Comparison of ENCODE assay signal across 8 mouse cellular contexts in the genomic region with DNA sequence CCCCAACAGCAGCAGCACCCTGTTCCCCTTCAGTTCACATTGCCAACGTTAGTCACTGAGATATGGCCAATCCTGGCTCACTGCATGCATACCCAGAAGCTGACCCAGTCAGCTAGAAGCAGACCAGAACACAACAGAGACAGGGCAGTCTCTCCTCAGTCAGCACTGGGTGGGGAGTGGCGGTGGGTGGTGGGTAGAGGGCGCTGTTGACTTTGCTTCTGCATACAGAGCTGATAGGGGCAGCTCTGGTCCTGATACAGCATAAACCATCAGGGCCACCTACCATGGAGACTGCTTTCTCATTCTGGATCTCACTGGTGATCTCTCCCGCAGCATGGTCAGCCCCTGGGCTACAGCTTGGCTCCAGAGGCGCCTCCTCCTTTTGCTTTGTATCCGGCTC. TPM values are rescaled to one million over a fixed set of nuclear protein-coding genes. Genes with fewer than 3 reads are reported as not detected.
DNase-seq lines count a peak whose midpoint lies in the region; ATAC-seq and TF ChIP-seq lines count a peak whose summit lies in the region.

No protein-coding gene starts in this region.

- no peaks in the 10 kb centered on the region for H3K27me3 ChIP-seq in heart, adult 2 months (ENCODE audit: control insufficient read depth, insufficient read depth, low read length)
- no peaks in the 10 kb centered on the region for H3K27me3 ChIP-seq in ES-Bruce4 (ENCODE audit: control insufficient read depth, insufficient read depth, low read length, poor library complexity, severe bottlenecking)
- no peaks in the 10 kb centered on the region for H3K27me3 ChIP-seq in intestine, embryonic 16.5 days (replicated peaks; ENCODE audit: control insufficient read depth, insufficient read depth, low read length)
- no peaks in the 10 kb centered on the region for H3K27me3 ChIP-seq in midbrain, embryonic 13.5 days

- WGBS in heart, adult 2 months = 51% methylated on average over 6 of the region's 6 CpGs
- 66% methylated on average over 6 of the region's 6 CpGs for WGBS in intestine, embryonic 16.5 days
- 74% methylated on average over 6 of the region's 6 CpGs for WGBS in midbrain, embryonic 13.5 days

- H3K9me3 ChIP-seq in ES-Bruce4 (replicated peaks; ENCODE audit: control insufficient read depth, insufficient read depth, low read length, poor library complexity, severe bottlenecking) = no peaks in the 10 kb centered on the region
- no peaks in the 10 kb centered on the region for H3K9me3 ChIP-seq in intestine, embryonic 16.5 days (ENCODE audit: control insufficient read depth, low read length)
- no peaks in the 10 kb centered on the region for H3K9me3 ChIP-seq in midbrain, embryonic 13.5 days

- DNase-seq in heart, adult 2 months = no peak
- no peak for DNase-seq in heart, adult 8-10 months (ENCODE audit: low spot score)
- peak; percentile 13 to 48 for DNase-seq in natural killer cell, adult 2 months (ENCODE audit: low spot score in 2 of 2)
- DNase-seq in embryo, embryonic 11 days = no peak

- TF ChIP-seq EP300 in heart, adult 2 months (IDR thresholded peaks at IDR 0.05; ENCODE audit: insufficient read depth, low read depth, low read length) = no peak
- TF ChIP-seq EP300 in ES-Bruce4 (IDR thresholded peaks at IDR 0.05; ENCODE audit: insufficient read depth, low read depth, low read length) = no peak

- H3K36me3 ChIP-seq in heart, adult 2 months (ENCODE audit: control insufficient read depth, insufficient read depth, low read length) = peaks cover 14% of the 10 kb centered on the region
- no peaks in the 10 kb centered on the region for H3K36me3 ChIP-seq in ES-Bruce4 (ENCODE audit: control insufficient read depth, insufficient read depth, low read length, poor library complexity, severe bottlenecking)
- no peaks in the 10 kb centered on the region; the same call in 1 of the 2 replicates for H3K36me3 ChIP-seq in intestine, embryonic 16.5 days (ENCODE audit: control insufficient read depth, insufficient read depth, low read length)
- no peaks in the 10 kb centered on the region for H3K36me3 ChIP-seq in midbrain, embryonic 13.5 days

- peak overlapping the region; percentile 30 for H3K27ac ChIP-seq in heart, adult 2 months
- no peak overlapping the region for H3K27ac ChIP-seq in ES-Bruce4 (ENCODE audit: insufficient read depth, low read length)
- no peak overlapping the region for H3K27ac ChIP-seq in intestine, embryonic 16.5 days (ENCODE audit: low read length)
- H3K27ac ChIP-seq in midbrain, embryonic 13.5 days = no peak overlapping the region

- intact Hi-C loops in heart, adult 2 months (cut with DNase I) = loop anchor here (10.0 kb wide), 1 partner anchor 500 kb away; no protein-coding TSS in a partner anchor

- peaks cover 9% of the 10 kb centered on the region for H3K4me1 ChIP-seq in heart, adult 2 months (ENCODE audit: control insufficient read depth, insufficient read depth, low read length)
- peaks cover 1% of the 10 kb centered on the region for H3K4me1 ChIP-seq in ES-Bruce4 (ENCODE audit: control insufficient read depth, insufficient read depth, low read length)
- H3K4me1 ChIP-seq in intestine, embryonic 16.5 days (ENCODE audit: control insufficient read depth, insufficient read depth, low read length) = peaks cover 2% of the 10 kb centered on the region; the same call in 1 of the 2 replicates
- no peaks in the 10 kb centered on the region for H3K4me1 ChIP-seq in midbrain, embryonic 13.5 days (replicated peaks)

- ATAC-seq in intestine, embryonic 16.5 days = peak; percentile 32; the same call in 1 of the 2 replicates
- ATAC-seq in frontal cortex, adult (ENCODE audit: low TSS enrichment) = no peak
- no peak for ATAC-seq in midbrain, embryonic 13.5 days

- no peak overlapping the region for H3K4me3 ChIP-seq in heart, adult 2 months
- H3K4me3 ChIP-seq in ES-Bruce4 (ENCODE audit: low read depth, low read length) = peak overlapping the region; percentile 30
- no peak overlapping the region for H3K4me3 ChIP-seq in intestine, embryonic 16.5 days (ENCODE audit: low read length)
- no peak overlapping the region for H3K4me3 ChIP-seq in midbrain, embryonic 13.5 days (replicated peaks)

- H3K4me2 ChIP-seq in intestine, embryonic 16.5 days (ENCODE audit: low read depth, low read length) = no peak overlapping the region
- no peak overlapping the region for H3K4me2 ChIP-seq in midbrain, embryonic 13.5 days (replicated peaks)

- TF ChIP-seq CTCF in heart, adult 2 months (IDR thresholded peaks at IDR 0.05) = peak; percentile 67
- TF ChIP-seq CTCF in ES-Bruce4 (IDR thresholded peaks at IDR 0.05; ENCODE audit: low read depth, low read length) = peak; percentile 67

- H3K79me2 ChIP-seq in heart, adult 2 months (replicated peaks; ENCODE audit: control insufficient read depth, insufficient read depth, low read length) = no peaks in the 10 kb centered on the region

- TF ChIP-seq POLR2A in heart, adult 2 months (IDR thresholded peaks at IDR 0.05; ENCODE audit: insufficient read depth, low read depth, low read length) = no peak
- TF ChIP-seq POLR2A in ES-Bruce4 (IDR thresholded peaks at IDR 0.05; ENCODE audit: insufficient read depth, low read length) = no peak

- no peak overlapping the region for H3K9ac ChIP-seq in heart, adult 2 months (ENCODE audit: low read depth, low read length)
- no peak overlapping the region for H3K9ac ChIP-seq in ES-Bruce4 (ENCODE audit: low read depth, poor library complexity, severe bottlenecking)
- H3K9ac ChIP-seq in intestine, embryonic 16.5 days (ENCODE audit: low read depth, low read length) = no peak overlapping the region
- H3K9ac ChIP-seq in midbrain, embryonic 13.5 days (replicated peaks) = no peak overlapping the region

RNA-seq across cellular contexts. Expression of gene Mpzl1, which starts 20.7 kb away (rescaled TPM):
- total RNA-seq in heart, adult 2 months (2021) = 10 to 100 TPM; 15.1 to 19.7 TPM
- polyA plus RNA-seq in heart, adult 2 months (2012; rRNA removed) = 18.3 and 25.6 TPM in 2 replicates
- total RNA-seq in heart, adult 8-10 months (2022) = 10 to 100 TPM; 12.3 to 13.6 (median 12.4) TPM
- polyA plus RNA-seq in ES-Bruce4 (2011; ENCODE audit: insufficient read depth, insufficient read length, low read depth, missing spikeins) = 119 and 122 TPM in 2 replicates
- polyA plus RNA-seq in intestine, embryonic 16.5 days (2015; fragmentation: Nextera tagmentation; extraction: Ambion mirVana) = 103 and 110 TPM in 2 replicates
- polyA plus RNA-seq in midbrain, embryonic 13.5 days (2015; fragmentation: Nextera tagmentation; extraction: Ambion mirVana) = 135 and 147 TPM in 2 replicates

RNA-seq across cellular contexts. Expression of gene Rcsd1, which starts 54.5 kb away (rescaled TPM):
- 10 to 100 TPM; 68.7 to 81.5 TPM for total RNA-seq in heart, adult 2 months (2021)
- polyA plus RNA-seq in heart, adult 2 months (2012; rRNA removed) = 57.2 and 86.2 TPM in 2 replicates
- total RNA-seq in heart, adult 8-10 months (2022) = 10 to 100 TPM; 64.0 to 99.3 (median 73.2) TPM
- 2.0 and 2.7 TPM in 2 replicates for polyA plus RNA-seq in ES-Bruce4 (2011; ENCODE audit: insufficient read depth, insufficient read length, low read depth, missing spikeins)
- 28.7 and 32.4 TPM in 2 replicates for polyA plus RNA-seq in intestine, embryonic 16.5 days (2015; fragmentation: Nextera tagmentation; extraction: Ambion mirVana)
- polyA plus RNA-seq in midbrain, embryonic 13.5 days (2015; fragmentation: Nextera tagmentation; extraction: Ambion mirVana) = 8.0 and 8.3 TPM in 2 replicates

Comparison
In these comparisons a context has a peak if more than half of its experiments do, and no peak if none do; other contexts are left out.
1. DNase-seq: peak in natural killer cell, adult 2 months (2 of 2); none in heart, adult 2 months (0 of 2), heart, adult 8-10 months (single experiment) and embryo, embryonic 11 days (single experiment).